Mouse (Mus musculus) MEL (cell line): ENCODE results near the gene Gpld1.

Source experiments
- CHD1 ChIP-seq: IDR thresholded peaks from 2 replicates; pipeline ENCODE4 v1.6.1; 2012; ENCODE audit warnings: low read depth, mild to moderate bottlenecking, inconsistent platforms, low read length, improper control_type of control experiment
- CTCF ChIP-seq, 3 experiments: IDR thresholded peaks in 2 of 3; conservative IDR thresholded peaks in 1 of 3; 2 replicates each; pipeline ENCODE4 v1.5.1; 2011 to 2012; ENCODE audit warnings: low read length in 3 of 3, low read depth in 2 of 3, mild to moderate bottlenecking in 2 of 3, improper control_type of control experiment in 1 of 3, inconsistent platforms in 1 of 3, mixed read lengths in 1 of 3, moderate library complexity in 1 of 3; ENCODE audit not compliant: control insufficient read depth in 1 of 3, insufficient read depth in 1 of 3, poor library complexity in 1 of 3, severe bottlenecking in 1 of 3
- E2F4 ChIP-seq: IDR thresholded peaks from 2 replicates; pipeline ENCODE4 v1.6.1; 2011; ENCODE audit warnings: low read depth, low read length, improper control_type of control experiment, borderline replicate concordance
- GABPA ChIP-seq: IDR thresholded peaks from 2 replicates; pipeline ENCODE4 v1.6.1; 2012; ENCODE audit warnings: low read depth, mild to moderate bottlenecking, inconsistent platforms, low read length, improper control_type of control experiment, moderate library complexity
- GATA1 ChIP-seq: IDR thresholded peaks from 2 replicates; pipeline ENCODE4 v1.6.1; 2011; ENCODE audit warnings: low read depth, low read length, improper control_type of control experiment
- JUND ChIP-seq: IDR thresholded peaks from 2 replicates; pipeline ENCODE4 v1.6.1; 2011; ENCODE audit warnings: low read depth, mild to moderate bottlenecking, improper control_type of control experiment, low read length
- MYC ChIP-seq: IDR thresholded peaks from 2 replicates; pipeline ENCODE4 v1.6.1; 2011; ENCODE audit warnings: low read depth, mild to moderate bottlenecking, low read length, improper control_type of control experiment, moderate library complexity
- NELFE ChIP-seq: IDR thresholded peaks from 2 replicates; pipeline ENCODE4 v1.6.1; 2011; ENCODE audit warnings: low read depth, low read length, improper control_type of control experiment
- POLR2A ChIP-seq, 2 experiments: IDR thresholded peaks; 2 replicates each; pipeline ENCODE4 v1.6.1; 2011 to 2012; ENCODE audit warnings: low read length in 2 of 2, mild to moderate bottlenecking in 2 of 2, control low read depth in 1 of 2, improper control_type of control experiment in 1 of 2, low read depth in 1 of 2, moderate library complexity in 1 of 2; ENCODE audit not compliant: control insufficient read depth in 1 of 2, insufficient read depth in 1 of 2, poor library complexity in 1 of 2
- TCF12 ChIP-seq: IDR thresholded peaks from 2 replicates; pipeline ENCODE4 v1.6.1; 2014; ENCODE audit warnings: low read depth, mild to moderate bottlenecking, inconsistent platforms, low read length, improper control_type of control experiment, moderate library complexity
- USF2 ChIP-seq, 2 experiments: IDR thresholded peaks; 2 replicates each; pipeline ENCODE4 v1.6.1; 2011 to 2012; ENCODE audit warnings: improper control_type of control experiment in 2 of 2, low read length in 2 of 2, borderline replicate concordance in 1 of 2, inconsistent platforms in 1 of 2, low read depth in 1 of 2, mild to moderate bottlenecking in 1 of 2; ENCODE audit not compliant: insufficient read depth in 1 of 2
- ZC3H11A ChIP-seq: IDR thresholded peaks from 2 replicates; pipeline ENCODE4 v1.6.1; 2012; ENCODE audit warnings: low read depth, mild to moderate bottlenecking, inconsistent platforms, low read length, improper control_type of control experiment

GRCm38 (mm10) chr13:25022386-25022785, 79.4 kb downstream of the Gpld1 start:
- no peak for TF ChIP-seq CTCF (IDR thresholded peaks at IDR 0.05 in 2 of 3, conservative IDR thresholded peaks at IDR 0.05 in 1 of 3; ENCODE audit: control insufficient read depth in 1 of 3, insufficient read depth in 1 of 3, low read depth in 2 of 3, low read length in 3 of 3, poor library complexity in 1 of 3, severe bottlenecking in 1 of 3)
- no peak for TF ChIP-seq GABPA
- TF ChIP-seq GATA1: no peak
- no peak for TF ChIP-seq MYC
- no peak for TF ChIP-seq USF2 (IDR thresholded peaks at IDR 0.05; ENCODE audit: borderline replicate concordance in 1 of 2, insufficient read depth in 1 of 2, low read depth in 1 of 2, low read length in 2 of 2)
- TF ChIP-seq POLR2A (IDR thresholded peaks at IDR 0.05; ENCODE audit: control insufficient read depth in 1 of 2, insufficient read depth in 1 of 2, low read depth in 1 of 2, low read length in 2 of 2, poor library complexity in 1 of 2): no peak
- no peak for TF ChIP-seq E2F4
- TF ChIP-seq NELFE: no peak
- no peak for TF ChIP-seq CHD1
- TF ChIP-seq ZC3H11A: no peak
- no peak for TF ChIP-seq TCF12
- TF ChIP-seq JUND: no peak
